Mouse (Mus musculus): ENCODE results near the gene Ptbp3. TPM values are rescaled to one million over a fixed set of nuclear protein-coding genes. Genes with fewer than 3 reads are reported as not detected.
A peak's percentile ranks its signal among the peaks of the same experiment; 100 is the strongest.

Gene Ptbp3
- polyA plus RNA-seq, 1 experiment from 2014 or later: 37.4 TPM

GRCm38 (mm10) chr4:59548560-59549174 is 497 bp downstream of the Ptbp3 start:
- H3K4me1 ChIP-seq: peaks cover 13% of the 10 kb centered on the region
- peak overlapping the region; percentile 88 for H3K4me3 ChIP-seq
- H3K27ac ChIP-seq: peak overlapping the region; percentile 94
- H3K27me3 ChIP-seq (ENCODE audit: low read depth, poor library complexity, severe bottlenecking): no peaks in the 10 kb centered on the region
- peak; percentile 82 for DNase-seq (ENCODE audit: low spot score)
- under 1% methylated on average over 83 of the region's 83 CpGs for WGBS
- no peaks in the 10 kb centered on the region for H3K9me3 ChIP-seq (replicated peaks)
- no peaks in the 10 kb centered on the region for H3K36me3 ChIP-seq

DNA sequence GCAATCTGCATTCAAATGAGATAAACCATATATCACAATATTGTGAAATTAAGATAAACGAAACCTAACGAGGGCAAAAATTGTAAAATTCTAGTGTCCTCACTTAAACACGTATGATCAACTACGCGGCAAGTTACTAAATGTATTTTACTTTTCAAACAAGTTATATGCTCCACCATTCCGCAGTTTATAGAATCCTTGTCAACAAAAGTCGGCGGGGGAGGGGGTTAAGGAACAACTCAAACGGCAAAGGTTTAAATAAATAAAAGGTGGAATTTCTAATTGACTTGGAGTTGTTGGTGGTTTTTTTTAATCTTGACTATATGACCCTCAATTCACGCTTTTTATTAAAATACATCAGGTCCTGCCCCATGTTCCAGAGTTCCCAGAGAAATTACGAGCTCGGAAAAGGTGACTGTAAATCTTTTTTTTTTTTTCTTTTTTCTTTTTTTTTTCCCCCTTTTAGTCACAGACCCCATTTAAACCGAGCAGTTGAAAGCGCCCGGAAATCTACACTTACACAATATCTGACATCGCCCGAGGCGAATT is 1.1 kb downstream of the Ptbp3 start:
- DNase-seq (ENCODE audit: low spot score): no peak
- Histone ChIP-seq H3K4me1 (peaks cover 13% of the 10 kb centered on the region), H3K9me3 (replicated peaks) (no peaks in the 10 kb centered on the region), H3K4me3 (peak overlapping the region; percentile 88), H3K36me3 (no peaks in the 10 kb centered on the region), H3K27me3 (ENCODE audit: low read depth, poor library complexity, severe bottlenecking) (no peaks in the 10 kb centered on the region), H3K27ac (peak overlapping the region; percentile 94)
- 5% methylated on average over 18 of the region's 18 CpGs for WGBS

- H3K4me1 ChIP-seq: peaks cover 13% of the 10 kb centered on the region
- DNase-seq (ENCODE audit: low spot score): no peak
- H3K4me3 ChIP-seq: peak overlapping the region; percentile 88
- WGBS: 26% methylated on average over 11 of the region's 11 CpGs
- H3K36me3 ChIP-seq: no peaks in the 10 kb centered on the region
- H3K27ac ChIP-seq: no peak overlapping the region
- no peaks in the 10 kb centered on the region for H3K9me3 ChIP-seq (replicated peaks)
- no peaks in the 10 kb centered on the region for H3K27me3 ChIP-seq (ENCODE audit: low read depth, poor library complexity, severe bottlenecking)
Measured at GRCm38 (mm10) chr4:59547136-59547889, 1.9 kb downstream of the Ptbp3 start.

DNA sequence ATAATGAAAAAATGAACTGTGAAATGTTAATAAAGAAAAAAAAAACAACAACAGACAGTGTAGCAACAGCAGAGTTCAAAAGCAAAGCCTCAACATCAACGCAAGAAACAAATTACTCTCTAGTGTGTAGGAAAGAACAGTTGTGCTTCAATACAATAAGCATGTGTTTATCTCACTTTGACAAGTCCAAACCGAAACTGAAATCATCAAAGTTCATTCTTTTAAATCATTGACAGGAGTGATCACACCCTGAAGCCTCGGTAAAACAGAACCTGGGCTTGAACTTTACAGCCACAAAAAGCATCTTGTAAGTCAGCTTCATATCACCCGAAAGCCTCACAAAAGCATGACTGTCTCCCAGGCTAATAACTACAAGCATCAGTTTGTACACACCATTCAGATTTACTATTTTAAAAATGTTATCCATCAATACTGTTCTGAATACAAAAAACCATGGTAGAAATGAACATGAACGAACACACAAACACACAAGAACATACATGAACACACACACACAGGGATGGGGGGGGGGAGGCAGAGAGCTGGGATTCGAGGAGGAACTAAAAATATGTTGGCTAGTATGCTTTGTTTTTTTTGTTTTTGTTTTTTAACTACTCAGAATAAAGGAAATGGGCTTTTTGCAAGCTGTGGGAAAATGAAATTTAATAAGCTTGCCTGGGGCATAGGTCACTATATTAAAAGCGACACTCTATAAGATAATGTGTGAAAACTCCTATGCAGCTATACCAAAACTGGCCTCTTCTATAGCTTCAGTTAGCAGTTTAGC is 2.7 kb downstream of the Ptbp3 start:
- no peak for DNase-seq (ENCODE audit: low spot score)
- 72% methylated on average over 7 of the region's 7 CpGs for WGBS
- H3K4me3 ChIP-seq: no peak overlapping the region

DNA sequence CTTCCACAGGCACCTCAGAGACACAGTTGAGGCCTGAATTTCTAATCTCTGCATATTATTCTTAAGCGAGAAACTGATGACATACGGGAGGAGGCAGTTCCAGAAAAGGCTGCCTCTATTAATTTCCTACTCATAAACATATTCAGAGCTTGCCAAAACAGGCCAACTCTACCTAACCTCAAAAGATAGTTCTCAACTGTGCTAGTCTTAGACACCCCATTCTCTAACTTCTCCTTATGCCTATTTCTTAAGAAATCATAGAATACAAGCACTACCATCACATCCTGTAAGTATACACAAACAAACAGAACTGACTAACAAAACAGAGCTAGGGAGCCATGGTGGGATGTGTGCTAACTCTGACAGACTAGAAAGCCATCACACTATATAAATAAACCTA is 4.5 kb downstream of the Ptbp3 start:
- no peak overlapping the region for H3K4me3 ChIP-seq
- WGBS: 85% methylated on average over 2 of the region's 2 CpGs
- no peaks in the 10 kb centered on the region for H3K27me3 ChIP-seq (ENCODE audit: low read depth, poor library complexity, severe bottlenecking)
- DNase-seq (ENCODE audit: low spot score): no peak
- no peak overlapping the region for H3K27ac ChIP-seq
- H3K9me3 ChIP-seq (replicated peaks): no peaks in the 10 kb centered on the region
- H3K4me1 ChIP-seq: peaks cover 13% of the 10 kb centered on the region
- no peaks in the 10 kb centered on the region for H3K36me3 ChIP-seq

More for the DNA sequence above, 2.7 kb downstream of the Ptbp3 start:
- H3K9me3 ChIP-seq (replicated peaks): no peaks in the 10 kb centered on the region
- H3K27me3 ChIP-seq (ENCODE audit: low read depth, poor library complexity, severe bottlenecking): no peaks in the 10 kb centered on the region
- H3K27ac ChIP-seq: no peak overlapping the region
- no peaks in the 10 kb centered on the region for H3K36me3 ChIP-seq
- peaks cover 13% of the 10 kb centered on the region for H3K4me1 ChIP-seq

DNA sequence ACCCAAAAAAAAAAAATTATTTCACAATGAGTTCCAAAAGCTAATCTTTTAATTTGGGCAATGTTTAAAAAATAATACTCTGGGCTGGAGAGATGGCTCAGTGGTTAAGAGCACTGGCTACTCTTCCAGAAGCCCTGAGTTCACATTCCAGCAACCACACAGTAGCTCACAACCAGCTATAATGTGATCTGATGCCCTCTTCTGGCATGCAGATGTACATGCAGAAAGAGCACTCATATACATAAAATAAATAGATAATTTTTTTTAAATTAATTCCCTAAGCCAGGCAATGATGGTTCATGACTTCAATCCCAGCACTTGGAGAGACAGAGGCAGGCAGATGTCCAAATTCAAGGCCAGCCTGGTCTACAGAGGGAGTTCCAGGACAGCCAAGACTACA is 6.2 kb downstream of the Ptbp3 start:
- DNase-seq (ENCODE audit: low spot score): no peak
- H3K4me1 ChIP-seq: peaks cover 10% of the 10 kb centered on the region
- no peaks in the 10 kb centered on the region for H3K36me3 ChIP-seq
- H3K9me3 ChIP-seq (replicated peaks): no peaks in the 10 kb centered on the region
- H3K27me3 ChIP-seq (ENCODE audit: low read depth, poor library complexity, severe bottlenecking): no peaks in the 10 kb centered on the region
- H3K4me3 ChIP-seq: no peak overlapping the region
- H3K27ac ChIP-seq: no peak overlapping the region

DNA sequence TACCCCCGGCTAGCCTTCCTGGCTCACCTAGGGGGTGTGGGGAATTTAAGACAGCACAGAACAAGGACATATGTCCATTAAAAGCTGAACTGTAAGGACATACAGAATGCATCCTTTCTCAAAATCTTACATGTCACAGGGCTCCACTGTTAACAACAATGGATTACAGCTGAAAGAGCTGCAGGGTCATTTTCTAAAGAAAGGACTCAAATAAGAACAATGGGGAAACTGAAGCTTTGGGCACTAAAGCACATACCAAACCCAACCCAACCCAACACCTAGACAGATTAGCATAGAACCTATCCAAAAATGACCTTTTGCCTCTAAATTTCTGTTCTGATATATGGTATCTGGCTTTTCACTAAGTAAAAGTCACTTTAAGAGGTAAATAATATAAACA is 12.9 kb downstream of the Ptbp3 start:
- Histone ChIP-seq H3K4me1 (no peaks in the 10 kb centered on the region), H3K27me3 (ENCODE audit: low read depth, poor library complexity, severe bottlenecking) (no peaks in the 10 kb centered on the region), H3K4me3 (no peak overlapping the region), H3K9me3 (replicated peaks) (no peaks in the 10 kb centered on the region), H3K27ac (no peak overlapping the region), H3K36me3 (no peaks in the 10 kb centered on the region)
- DNase-seq (ENCODE audit: low spot score): no peak
- WGBS: 90% methylated on average over 1 of the region's 1 CpGs

GRCm38 (mm10) chr4:59535624-59536023 is 13.5 kb downstream of the Ptbp3 start:
- H3K36me3 ChIP-seq: no peaks in the 10 kb centered on the region
- H3K4me3 ChIP-seq: no peak overlapping the region
- H3K9me3 ChIP-seq (replicated peaks): no peaks in the 10 kb centered on the region
- no peaks in the 10 kb centered on the region for H3K27me3 ChIP-seq (ENCODE audit: low read depth, poor library complexity, severe bottlenecking)
- H3K4me1 ChIP-seq: no peaks in the 10 kb centered on the region
- H3K27ac ChIP-seq: no peak overlapping the region
- no peak for DNase-seq (ENCODE audit: low spot score)

DNA sequence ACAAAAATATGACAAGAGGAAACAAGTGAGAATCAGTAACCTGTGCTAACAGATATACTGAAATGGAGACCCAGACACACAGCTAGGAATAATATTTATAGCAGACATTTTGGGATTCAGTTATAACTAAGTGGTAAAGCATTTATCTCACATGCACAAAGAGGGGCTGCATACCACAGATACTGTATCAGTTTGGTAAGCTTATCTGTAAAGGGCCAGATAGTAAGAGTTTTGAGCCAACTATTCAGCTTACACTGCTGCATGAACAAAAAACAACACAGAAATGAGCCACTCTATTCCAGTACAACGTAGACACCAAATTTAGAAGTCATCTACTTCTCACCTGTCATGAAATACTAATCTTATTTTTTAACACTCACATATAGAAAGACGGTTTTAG is 15.9 kb downstream of the Ptbp3 start:
- DNase-seq (ENCODE audit: low spot score): no peak
- 91% methylated on average over 2 of the region's 2 CpGs for WGBS
- no peak overlapping the region for H3K27ac ChIP-seq

GRCm38 (mm10) chr4:59531172-59531571 is 18.0 kb downstream of the Ptbp3 start:
- H3K27me3 ChIP-seq (ENCODE audit: low read depth, poor library complexity, severe bottlenecking): no peaks in the 10 kb centered on the region
- no peak overlapping the region for H3K4me3 ChIP-seq
- H3K4me1 ChIP-seq: peaks cover 4% of the 10 kb centered on the region; the same call in 1 of the 2 replicates
- DNase-seq (ENCODE audit: low spot score): no peak
- no peaks in the 10 kb centered on the region for H3K36me3 ChIP-seq
- H3K9me3 ChIP-seq (replicated peaks): no peaks in the 10 kb centered on the region
- WGBS: 55% methylated on average over 1 of the region's 1 CpGs
- H3K27ac ChIP-seq: no peak overlapping the region

More for the DNA sequence above, 15.9 kb downstream of the Ptbp3 start:
- H3K27me3 ChIP-seq (ENCODE audit: low read depth, poor library complexity, severe bottlenecking): no peaks in the 10 kb centered on the region
- H3K9me3 ChIP-seq (replicated peaks): no peaks in the 10 kb centered on the region
- H3K36me3 ChIP-seq: no peaks in the 10 kb centered on the region
- no peak overlapping the region for H3K4me3 ChIP-seq
- H3K4me1 ChIP-seq: peaks cover 3% of the 10 kb centered on the region; the same call in 1 of the 2 replicates

DNA sequence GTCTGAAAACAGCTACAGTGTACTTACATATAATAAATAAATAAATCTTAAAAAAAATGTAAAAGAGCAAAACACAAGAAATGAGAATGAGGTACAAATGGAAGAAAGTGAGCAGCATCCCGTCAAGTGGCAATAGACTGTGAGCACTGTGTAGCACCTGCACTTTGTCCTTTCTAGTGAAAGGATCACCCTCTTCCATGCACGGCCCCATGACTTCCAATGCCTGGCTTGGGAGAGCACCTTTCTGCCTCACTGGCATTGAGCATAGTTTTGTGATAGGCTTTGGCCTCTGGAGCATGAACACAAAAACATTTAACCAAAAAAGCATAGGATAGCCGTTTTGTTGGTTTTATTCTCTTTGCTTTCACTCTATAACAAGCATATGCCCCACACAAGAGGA is 21.7 kb downstream of the Ptbp3 start:
- Histone ChIP-seq H3K9me3 (replicated peaks) (no peaks in the 10 kb centered on the region), H3K27me3 (ENCODE audit: low read depth, poor library complexity, severe bottlenecking) (no peaks in the 10 kb centered on the region), H3K27ac (no peak overlapping the region), H3K36me3 (peaks cover 8% of the 10 kb centered on the region), H3K4me1 (peaks cover 4% of the 10 kb centered on the region; the same call in 1 of the 2 replicates), H3K4me3 (no peak overlapping the region)
- WGBS: 93% methylated on average over 3 of the region's 3 CpGs
- no peak for DNase-seq (ENCODE audit: low spot score)

DNA sequence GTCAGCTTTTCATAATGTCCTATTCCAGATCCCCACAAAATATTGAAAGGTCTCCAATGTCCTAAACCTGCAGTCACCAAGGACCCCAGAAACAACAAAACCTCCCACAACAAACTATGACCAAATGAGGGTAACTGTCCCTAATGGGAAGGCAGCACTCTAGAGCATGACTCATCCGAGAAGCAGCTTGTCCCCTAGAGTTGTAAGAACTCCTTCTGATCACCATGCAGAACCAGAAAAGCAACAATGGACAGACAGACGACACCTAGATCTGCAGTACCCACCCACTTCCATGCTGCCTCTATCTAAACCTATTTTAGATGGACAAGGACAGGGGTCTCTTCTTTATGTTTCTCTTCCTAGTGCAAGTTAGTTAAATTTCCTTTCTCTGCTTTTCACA is 22.4 kb downstream of the Ptbp3 start:
- WGBS: 73% methylated on average over 2 of the region's 2 CpGs

DNA sequence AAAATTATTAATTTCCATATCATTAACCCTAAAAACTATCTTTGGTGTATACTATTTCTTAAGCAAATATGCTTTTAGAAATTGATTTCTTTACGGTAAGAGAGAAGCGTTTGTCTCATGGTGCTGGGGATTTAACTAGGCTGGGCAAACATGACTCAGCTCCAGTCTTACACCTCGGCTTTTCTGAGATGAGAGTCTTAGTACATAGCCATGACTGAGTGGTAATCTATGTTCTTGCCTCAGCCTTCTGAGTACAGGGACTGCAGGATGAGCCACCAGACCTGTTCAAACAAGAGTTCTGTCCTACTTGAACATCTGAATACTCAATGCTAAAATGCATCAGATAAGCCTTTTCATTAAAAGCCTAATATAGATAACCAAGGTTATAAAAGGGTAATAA is 24.3 kb downstream of the Ptbp3 start:
- H3K36me3 ChIP-seq: peaks cover 17% of the 10 kb centered on the region
- no peak overlapping the region for H3K27ac ChIP-seq
- DNase-seq (ENCODE audit: low spot score): no peak
- H3K9me3 ChIP-seq (replicated peaks): no peaks in the 10 kb centered on the region
- H3K4me3 ChIP-seq: no peak overlapping the region
- 95% methylated on average over 3 of the region's 3 CpGs for WGBS
- H3K4me1 ChIP-seq: peaks cover 4% of the 10 kb centered on the region; the same call in 1 of the 2 replicates
- no peaks in the 10 kb centered on the region for H3K27me3 ChIP-seq (ENCODE audit: low read depth, poor library complexity, severe bottlenecking)

More for the DNA sequence above, 22.4 kb downstream of the Ptbp3 start:
- H3K4me1 ChIP-seq: peaks cover 4% of the 10 kb centered on the region; the same call in 1 of the 2 replicates
- no peaks in the 10 kb centered on the region for H3K27me3 ChIP-seq (ENCODE audit: low read depth, poor library complexity, severe bottlenecking)
- peaks cover 10% of the 10 kb centered on the region for H3K36me3 ChIP-seq
- H3K4me3 ChIP-seq: no peak overlapping the region
- no peak for DNase-seq (ENCODE audit: low spot score)
- H3K9me3 ChIP-seq (replicated peaks): no peaks in the 10 kb centered on the region
- H3K27ac ChIP-seq: no peak overlapping the region
